Mouse (Mus musculus): ENCODE measurements around the gene Notch4. TPM values are rescaled to one million over a fixed set of nuclear protein-coding genes. Genes with fewer than 3 reads are reported as not detected.
"Not testable (repeated sequence)": the region's sequence is repeated elsewhere in the genome, so short reads cannot be mapped to it uniquely, and the experiment has no call there.

The Notch4 gene
- 4.7 and 5.3 TPM in 2 replicates for polyA plus RNA-seq (2014; fragmentation: Nextera tagmentation; extraction: Ambion mirVana)

- peak within 1 kb of the TSS; percentile 19 for H3K27ac ChIP-seq (replicated peaks; ENCODE audit: low read depth, low read length)
- no peaks in the 10 kb centered on the region for H3K27me3 ChIP-seq (replicated peaks; ENCODE audit: control insufficient read depth, insufficient read depth, low read length)
- H3K4me2 ChIP-seq (ENCODE audit: low read depth, low read length): peak within 1 kb of the TSS; percentile 2; the same call in 1 of the 2 replicates
- DNase-seq (ENCODE audit: low spot score) (peak; percentile 10), ATAC-seq (ENCODE audit: low read depth) (no peak)
- 0 out of 2 replicates have a peak, but pooled peaks cover 4% of the 10 kb centered on the region for H3K4me1 ChIP-seq (ENCODE audit: control insufficient read depth, insufficient read depth, low read length)
- 0 out of 2 replicates have a peak within 1 kb of the TSS, but pooled peaks have one; percentile 5 for H3K9ac ChIP-seq (ENCODE audit: low read depth, low read length)
- no peaks in the 10 kb centered on the region for H3K36me3 ChIP-seq (ENCODE audit: control insufficient read depth, insufficient read depth, low read length)
- H3K4me3 ChIP-seq (ENCODE audit: low read depth, low read length): no peak within 1 kb of the TSS
- WGBS: 21% methylated on average over 6 of the region's 6 CpGs
- H3K9me3 ChIP-seq (ENCODE audit: control insufficient read depth, low read length): no peaks in the 10 kb centered on the region
Measured at GRCm38 (mm10) chr17:34564003-34564421, at the start of gene Notch4. Notch4 (plus strand) TSS chr17:34564268.

- H3K4me3 ChIP-seq (ENCODE audit: low read depth, low read length): no peak overlapping the region
- 73% methylated on average over 2 of the region's 2 CpGs for WGBS
- ATAC-seq (ENCODE audit: low read depth): no peak
Measured at GRCm38 (mm10) chr17:34516514-34516913, 47.6 kb upstream of the Notch4 start.

GRCm38 (mm10) chr17:34517252-34517651 is 46.8 kb upstream of the Notch4 start, which contains the start of gene Btnl6:
Btnl6 (minus strand) TSS chr17:34517352.
- H3K27me3 ChIP-seq (replicated peaks; ENCODE audit: control insufficient read depth, insufficient read depth, low read length): no peaks in the 10 kb centered on the region
- H3K36me3 ChIP-seq (ENCODE audit: control insufficient read depth, insufficient read depth, low read length): no peaks in the 10 kb centered on the region
- H3K9me3 ChIP-seq (ENCODE audit: control insufficient read depth, low read length): no peaks in the 10 kb centered on the region
- no peak within 1 kb of the TSS for H3K4me3 ChIP-seq (ENCODE audit: low read depth, low read length)
- DNase-seq (ENCODE audit: low spot score): no peak
- H3K4me2 ChIP-seq (ENCODE audit: low read depth, low read length): no peak within 1 kb of the TSS
- H3K27ac ChIP-seq (replicated peaks; ENCODE audit: low read depth, low read length): no peak within 1 kb of the TSS
- ATAC-seq (ENCODE audit: low read depth): no peak
- WGBS: 86% methylated on average over 4 of the region's 4 CpGs
- no peak within 1 kb of the TSS for H3K9ac ChIP-seq (ENCODE audit: low read depth, low read length)
- H3K4me1 ChIP-seq (ENCODE audit: control insufficient read depth, insufficient read depth, low read length): no peaks in the 10 kb centered on the region

More at GRCm38 (mm10) chr17:34516514-34516913, 47.6 kb upstream of the Notch4 start:
- Histone ChIP-seq H3K9ac (ENCODE audit: low read depth, low read length) (no peak overlapping the region), H3K27ac (replicated peaks; ENCODE audit: low read depth, low read length) (no peak overlapping the region), H3K4me1 (ENCODE audit: control insufficient read depth, insufficient read depth, low read length) (no peaks in the 10 kb centered on the region), H3K4me2 (ENCODE audit: low read depth, low read length) (no peak overlapping the region), H3K27me3 (replicated peaks; ENCODE audit: control insufficient read depth, insufficient read depth, low read length) (no peaks in the 10 kb centered on the region), H3K9me3 (ENCODE audit: control insufficient read depth, low read length) (no peaks in the 10 kb centered on the region), H3K36me3 (ENCODE audit: control insufficient read depth, insufficient read depth, low read length) (no peaks in the 10 kb centered on the region)
- DNase-seq (ENCODE audit: low spot score): no peak

- no peaks in the 10 kb centered on the region for H3K27me3 ChIP-seq (replicated peaks; ENCODE audit: control insufficient read depth, insufficient read depth, low read length)
Measured at GRCm38 (mm10) chr17:34517795-34518194, 46.3 kb upstream of the Notch4 start.

GRCm38 (mm10) chr17:34518571-34518970 is 45.5 kb upstream of the Notch4 start:
- not testable (repeated sequence) for H3K36me3 ChIP-seq (ENCODE audit: control insufficient read depth, insufficient read depth, low read length); H3K9ac ChIP-seq (ENCODE audit: low read depth, low read length); H3K4me1 ChIP-seq (ENCODE audit: control insufficient read depth, insufficient read depth, low read length); H3K27me3 ChIP-seq (replicated peaks; ENCODE audit: control insufficient read depth, insufficient read depth, low read length); H3K9me3 ChIP-seq (ENCODE audit: control insufficient read depth, low read length); H3K4me3 ChIP-seq (ENCODE audit: low read depth, low read length); H3K27ac ChIP-seq (replicated peaks; ENCODE audit: low read depth, low read length); ATAC-seq (ENCODE audit: low read depth); H3K4me2 ChIP-seq (ENCODE audit: low read depth, low read length); DNase-seq (ENCODE audit: low spot score)
- WGBS: 75% methylated on average over 3 of the region's 3 CpGs

More at GRCm38 (mm10) chr17:34517795-34518194, 46.3 kb upstream of the Notch4 start:
- DNase-seq (ENCODE audit: low spot score) (no peak), ATAC-seq (ENCODE audit: low read depth) (no peak)
- H3K4me1 ChIP-seq (ENCODE audit: control insufficient read depth, insufficient read depth, low read length): no peaks in the 10 kb centered on the region
- 90% methylated on average over 4 of the region's 4 CpGs for WGBS
- H3K9ac ChIP-seq (ENCODE audit: low read depth, low read length): no peak overlapping the region
- no peak overlapping the region for H3K27ac ChIP-seq (replicated peaks; ENCODE audit: low read depth, low read length)
- no peak overlapping the region for H3K4me3 ChIP-seq (ENCODE audit: low read depth, low read length)
- H3K4me2 ChIP-seq (ENCODE audit: low read depth, low read length): no peak overlapping the region
- H3K36me3 ChIP-seq (ENCODE audit: control insufficient read depth, insufficient read depth, low read length): no peaks in the 10 kb centered on the region
- no peaks in the 10 kb centered on the region for H3K9me3 ChIP-seq (ENCODE audit: control insufficient read depth, low read length)

- Histone ChIP-seq H3K27me3 (replicated peaks; ENCODE audit: control insufficient read depth, insufficient read depth, low read length) (no peaks in the 10 kb centered on the region), H3K4me1 (ENCODE audit: control insufficient read depth, insufficient read depth, low read length) (no peaks in the 10 kb centered on the region), H3K36me3 (ENCODE audit: control insufficient read depth, insufficient read depth, low read length) (no peaks in the 10 kb centered on the region), H3K9me3 (ENCODE audit: control insufficient read depth, low read length) (no peaks in the 10 kb centered on the region), H3K4me3 (ENCODE audit: low read depth, low read length) (no peak overlapping the region), H3K9ac (ENCODE audit: low read depth, low read length) (no peak overlapping the region), H3K27ac (replicated peaks; ENCODE audit: low read depth, low read length) (no peak overlapping the region), H3K4me2 (ENCODE audit: low read depth, low read length) (no peak overlapping the region)
- no peak for DNase-seq (ENCODE audit: low spot score)
- 71% methylated on average over 1 of the region's 1 CpGs for WGBS
- no peak for ATAC-seq (ENCODE audit: low read depth)
Measured at GRCm38 (mm10) chr17:34519001-34519400, 45.1 kb upstream of the Notch4 start.

GRCm38 (mm10) chr17:34532671-34533070 is 31.4 kb upstream of the Notch4 start:
- H3K4me2 ChIP-seq (ENCODE audit: low read depth, low read length): no peak overlapping the region
- DNase-seq (ENCODE audit: low spot score): no peak
- no peak overlapping the region for H3K4me3 ChIP-seq (ENCODE audit: low read depth, low read length)
- no peak for ATAC-seq (ENCODE audit: low read depth)
- H3K36me3 ChIP-seq (ENCODE audit: control insufficient read depth, insufficient read depth, low read length): no peaks in the 10 kb centered on the region
- H3K27ac ChIP-seq (replicated peaks; ENCODE audit: low read depth, low read length): no peak overlapping the region
- no peaks in the 10 kb centered on the region for H3K4me1 ChIP-seq (ENCODE audit: control insufficient read depth, insufficient read depth, low read length)
- no peak overlapping the region for H3K9ac ChIP-seq (ENCODE audit: low read depth, low read length)
- H3K27me3 ChIP-seq (replicated peaks; ENCODE audit: control insufficient read depth, insufficient read depth, low read length): no peaks in the 10 kb centered on the region
- 62% methylated on average over 3 of the region's 3 CpGs for WGBS
- no peaks in the 10 kb centered on the region for H3K9me3 ChIP-seq (ENCODE audit: control insufficient read depth, low read length)

GRCm38 (mm10) chr17:34543567-34543966 is 20.5 kb upstream of the Notch4 start:
- not testable (repeated sequence) for H3K9ac ChIP-seq (ENCODE audit: low read depth, low read length); H3K4me3 ChIP-seq (ENCODE audit: low read depth, low read length); H3K4me1 ChIP-seq (ENCODE audit: control insufficient read depth, insufficient read depth, low read length); ATAC-seq (ENCODE audit: low read depth); H3K9me3 ChIP-seq (ENCODE audit: control insufficient read depth, low read length); H3K27ac ChIP-seq (replicated peaks; ENCODE audit: low read depth, low read length); DNase-seq (ENCODE audit: low spot score); H3K36me3 ChIP-seq (ENCODE audit: control insufficient read depth, insufficient read depth, low read length); H3K4me2 ChIP-seq (ENCODE audit: low read depth, low read length); H3K27me3 ChIP-seq (replicated peaks; ENCODE audit: control insufficient read depth, insufficient read depth, low read length)
- WGBS: 93% methylated on average over 12 of the region's 13 CpGs

GRCm38 (mm10) chr17:34546797-34547196 is 17.3 kb upstream of the Notch4 start:
- Histone ChIP-seq H3K27me3 (replicated peaks; ENCODE audit: control insufficient read depth, insufficient read depth, low read length) (no peaks in the 10 kb centered on the region), H3K4me2 (ENCODE audit: low read depth, low read length) (no peak overlapping the region), H3K9me3 (ENCODE audit: control insufficient read depth, low read length) (no peaks in the 10 kb centered on the region), H3K9ac (ENCODE audit: low read depth, low read length) (no peak overlapping the region), H3K4me3 (ENCODE audit: low read depth, low read length) (no peak overlapping the region), H3K36me3 (ENCODE audit: control insufficient read depth, insufficient read depth, low read length) (no peaks in the 10 kb centered on the region), H3K4me1 (ENCODE audit: control insufficient read depth, insufficient read depth, low read length) (no peaks in the 10 kb centered on the region), H3K27ac (replicated peaks; ENCODE audit: low read depth, low read length) (no peak overlapping the region)
- ATAC-seq (ENCODE audit: low read depth) (no peak), DNase-seq (ENCODE audit: low spot score) (no peak)
- 77% methylated on average over 1 of the region's 1 CpGs for WGBS
